Mouse (Mus musculus) ES-Bruce4 (cell line): ENCODE data around the gene Ess2.

Source experiments
- CTCF ChIP-seq: IDR thresholded peaks from one replicate; pipeline ENCODE4 v1.8.1; 2011; ENCODE audit warnings: low read depth, low read length
- EP300 ChIP-seq: IDR thresholded peaks from 2 replicates; pipeline ENCODE4 v1.6.1; 2011; ENCODE audit warnings: low read depth, low read length; ENCODE audit not compliant: insufficient read depth
- POLR2A ChIP-seq: IDR thresholded peaks from one replicate; pipeline ENCODE4 v1.8.1; 2011; ENCODE audit warnings: low read length; ENCODE audit not compliant: insufficient read depth

- TF ChIP-seq CTCF: no peak
- no peak for TF ChIP-seq POLR2A
- TF ChIP-seq EP300: no peak
Observed at GRCm38 (mm10) chr16:17896091-17896490, 15.1 kb downstream of the Ess2 start.
